Mouse (Mus musculus) lung, postnatal 4 days (tissue): ENCODE results near the gene Trim56.
A peak's percentile ranks its signal among the peaks of the same experiment; 100 is the strongest.

Source experiments
- DNase-seq, 2 experiments: peaks; one replicate each; pipeline ENCODE4 v3.0.0; 2021

Gene Trim56

GRCm38 (mm10) chr5:137107670-137108069 is 8.3 kb downstream of the Trim56 start:
- DNase-seq, result no peak

DNA sequence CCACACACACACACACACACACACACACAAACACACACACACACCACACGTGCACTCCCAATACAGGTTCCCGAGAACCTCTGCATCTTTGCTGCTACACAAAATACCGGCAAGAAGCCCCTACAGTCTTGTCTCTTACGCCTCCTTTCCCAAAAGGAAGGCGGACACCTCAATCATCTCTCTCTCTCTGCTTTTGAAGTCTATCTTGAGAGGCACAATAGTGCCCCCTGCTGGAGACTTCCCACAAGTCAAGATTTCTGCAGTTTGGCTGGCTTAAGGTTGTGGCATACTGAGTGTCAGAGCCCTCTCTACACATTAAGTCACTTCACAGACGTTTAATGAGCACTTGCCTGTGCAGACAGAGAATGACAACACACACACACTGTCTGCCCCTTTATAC is 9.0 kb downstream of the Trim56 start:
- peak; percentile 72 to 87 for DNase-seq

GRCm38 (mm10) chr5:137106434-137106833 is 9.6 kb downstream of the Trim56 start:
- peak; percentile 54 to 82 for DNase-seq

GRCm38 (mm10) chr5:137103969-137104368 is 12.0 kb downstream of the Trim56 start:
- no peak for DNase-seq

- DNase-seq, result peak in 1 of 2 experiments; percentile 45
Measured at GRCm38 (mm10) chr5:137102575-137103522, 13.2 kb downstream of the Trim56 start.

GRCm38 (mm10) chr5:137102078-137102477 is 13.9 kb downstream of the Trim56 start:
- no peak for DNase-seq

- DNase-seq, result no peak
Measured at GRCm38 (mm10) chr5:137100660-137101059, 15.3 kb downstream of the Trim56 start.

- no peak for DNase-seq
Measured at GRCm38 (mm10) chr5:137098418-137098817, 17.6 kb downstream of the Trim56 start.

DNA sequence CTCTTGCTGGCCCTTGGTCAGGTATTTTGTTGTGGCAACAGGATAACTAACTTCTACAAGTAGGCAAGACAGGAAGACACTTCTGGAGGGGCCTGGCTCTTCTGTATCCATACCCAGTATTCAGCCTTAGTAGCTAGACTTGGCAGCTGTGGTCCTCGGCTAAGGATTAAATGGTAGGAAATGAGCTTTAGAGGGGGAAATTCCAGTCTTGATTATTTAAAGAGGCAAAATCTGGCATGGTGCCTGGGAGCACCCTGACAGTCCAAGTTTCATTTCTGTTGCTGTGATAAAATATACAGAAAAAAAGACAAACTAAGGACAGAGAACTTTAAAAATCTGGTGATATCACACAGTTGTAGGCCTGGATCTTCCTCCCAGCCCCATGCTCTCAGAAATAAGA is 20.0 kb downstream of the Trim56 start:
- DNase-seq, result peak; percentile 68 to 75

DNA sequence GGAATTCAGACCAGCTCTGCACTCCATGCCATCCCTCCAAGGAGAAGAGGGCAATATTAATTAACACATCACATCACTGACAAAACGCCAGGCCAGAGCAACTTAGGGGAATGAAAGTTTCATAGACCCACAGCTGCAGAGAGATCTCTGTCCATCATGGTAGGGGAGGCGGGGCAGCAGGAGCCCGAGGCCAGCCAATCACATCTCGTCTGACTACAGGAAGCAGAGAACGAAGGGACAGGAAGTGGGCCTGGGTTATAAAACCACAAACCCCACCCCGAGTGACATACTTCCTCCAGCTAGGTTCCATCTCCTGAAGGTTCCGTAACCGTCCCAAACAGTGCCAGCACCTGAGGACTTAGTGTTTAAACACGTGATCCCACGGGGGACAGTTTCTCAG is 20.9 kb downstream of the Trim56 start:
- no peak for DNase-seq

DNA sequence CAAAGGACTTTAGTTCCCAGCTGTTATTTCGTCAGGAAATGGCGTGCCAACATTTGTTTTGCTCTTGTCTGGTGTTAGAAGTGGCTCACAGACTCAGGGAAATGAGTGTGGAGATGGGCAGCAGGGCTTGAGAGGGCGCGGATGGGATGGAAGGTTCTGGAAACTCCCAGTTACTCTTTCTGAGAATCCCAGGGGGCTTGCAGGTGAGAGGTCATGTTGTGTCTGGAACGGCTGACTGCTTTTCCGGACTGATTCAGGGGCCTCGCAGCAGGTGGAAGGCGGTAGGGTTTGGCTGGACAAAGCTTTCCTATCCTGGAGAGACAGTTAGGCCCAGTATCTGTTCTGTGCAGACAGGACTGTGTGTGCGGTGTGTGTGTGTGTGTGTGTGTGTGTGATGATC is 22.3 kb downstream of the Trim56 start:
- no peak for DNase-seq

DNA sequence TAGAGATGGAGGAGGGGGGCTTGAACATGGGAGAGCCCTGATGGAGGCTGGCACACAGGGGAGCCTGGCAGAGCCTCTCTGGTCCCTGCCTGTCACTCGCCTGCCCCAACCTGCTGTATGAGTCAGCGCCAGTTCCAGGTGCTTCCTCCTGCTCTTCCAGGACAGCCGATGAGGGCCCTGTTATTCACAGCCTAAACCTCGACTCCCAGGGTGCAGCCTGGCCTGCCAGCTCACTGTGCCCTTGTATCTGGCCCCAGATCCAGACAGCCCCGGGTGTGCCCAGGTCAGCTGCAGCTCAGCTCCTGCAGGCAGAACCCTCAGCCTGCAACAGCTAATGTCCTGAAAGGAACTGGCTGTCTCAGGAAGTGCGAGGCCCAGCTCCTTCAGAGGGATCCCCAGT is 24.4 kb downstream of the Trim56 start:
- DNase-seq, result no peak

DNA sequence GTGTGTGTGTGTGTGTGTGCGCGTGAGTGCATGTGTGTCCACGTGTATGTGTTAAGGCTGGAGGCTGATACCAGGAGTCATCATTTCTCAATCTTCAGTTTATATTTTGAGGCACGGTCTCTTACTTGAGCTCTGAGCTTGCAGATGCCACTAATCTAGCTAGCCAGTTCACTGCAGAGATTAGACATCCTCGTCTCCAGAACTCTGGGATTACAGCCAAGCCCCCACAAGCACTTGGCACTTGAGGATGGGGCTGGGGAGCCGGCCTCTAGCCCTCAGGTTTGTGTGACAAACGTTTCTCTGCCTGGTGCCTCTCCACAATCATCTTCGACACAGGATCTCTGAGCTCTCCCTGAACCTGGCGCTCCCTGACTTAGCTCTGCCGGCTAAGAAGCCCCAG is 25.1 kb downstream of the Trim56 start:
- no peak for DNase-seq

DNA sequence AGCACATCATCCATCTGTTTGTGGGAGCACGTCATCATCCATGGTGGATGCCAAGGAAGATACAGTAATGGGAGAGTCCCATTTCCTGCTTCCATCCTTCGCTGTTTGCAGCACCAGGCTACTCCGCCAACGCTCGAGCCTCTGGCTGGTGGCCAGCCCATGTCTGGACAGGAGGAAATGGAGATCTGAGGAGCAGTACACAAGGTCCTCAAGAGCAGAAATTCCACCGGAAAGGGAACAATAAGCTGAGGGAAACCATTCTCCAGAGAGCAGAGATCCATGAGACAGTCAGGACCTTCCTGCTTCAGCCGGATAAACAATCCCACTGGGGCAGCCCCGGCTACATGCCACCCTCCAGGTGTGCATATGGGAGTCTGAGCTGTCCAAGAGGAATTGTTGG is 28.6 kb downstream of the Trim56 start:
- DNase-seq, result peak; percentile 84 to 93

DNA sequence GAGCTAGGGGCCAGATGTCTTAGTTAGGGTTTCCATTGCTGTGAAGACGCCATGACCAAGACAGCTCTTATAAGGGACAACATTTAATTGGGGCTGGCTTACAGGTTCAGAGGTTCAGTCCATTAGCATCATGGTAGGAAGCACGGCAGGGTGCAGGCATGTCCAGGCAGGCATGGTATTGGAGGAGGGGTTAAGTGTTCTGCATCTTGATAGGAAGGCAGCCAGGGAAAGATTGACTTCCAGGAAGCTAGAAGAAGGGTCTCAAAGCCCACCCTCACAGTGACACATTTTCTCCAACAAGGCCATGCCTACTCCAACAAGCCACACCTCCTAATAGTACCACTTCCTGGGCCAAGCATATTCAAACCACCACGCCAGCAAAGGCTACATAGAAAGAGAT is 30.3 kb downstream of the Trim56 start:
- DNase-seq, result no peak

DNA sequence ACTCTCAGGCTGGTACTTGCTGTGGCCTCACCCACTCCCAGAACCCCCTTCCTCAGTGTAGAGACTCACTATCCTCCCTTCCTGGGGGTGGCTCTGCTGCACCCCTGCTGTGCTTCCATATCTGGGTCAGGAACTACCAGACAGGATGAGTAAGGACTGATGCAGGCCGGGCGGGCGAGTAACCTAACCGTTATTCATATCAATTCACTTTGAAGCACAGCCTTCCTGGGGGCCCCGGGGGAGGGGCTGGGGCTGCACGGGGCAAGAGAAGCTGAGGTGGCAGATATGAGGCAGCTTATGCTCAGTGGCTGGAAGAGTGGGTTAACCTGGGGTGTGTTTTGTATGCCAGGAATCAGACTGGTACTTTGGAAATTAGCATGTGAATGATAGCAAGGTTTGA is 31.0 kb downstream of the Trim56 start:
- DNase-seq, result no peak

DNA sequence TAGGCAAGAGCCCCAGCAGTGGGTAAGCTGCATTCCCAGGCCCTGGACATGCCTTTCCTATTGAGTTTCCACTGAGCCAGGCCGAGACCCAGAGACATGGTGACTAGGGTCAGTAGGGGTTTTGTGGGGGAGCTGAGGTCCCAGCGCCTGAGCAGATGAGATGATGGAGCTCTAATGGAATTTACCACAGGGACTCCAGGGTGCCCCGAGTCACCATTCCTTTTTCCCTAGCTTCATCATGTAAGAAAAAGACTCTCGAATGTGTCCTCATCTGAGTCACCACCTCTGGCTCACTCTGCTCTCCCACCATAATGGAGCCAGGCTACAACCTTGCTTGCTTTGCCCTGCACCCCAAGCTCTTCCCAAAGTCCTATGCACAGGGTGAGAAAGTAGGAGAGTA is 33.0 kb downstream of the Trim56 start:
- DNase-seq, result no peak

DNA sequence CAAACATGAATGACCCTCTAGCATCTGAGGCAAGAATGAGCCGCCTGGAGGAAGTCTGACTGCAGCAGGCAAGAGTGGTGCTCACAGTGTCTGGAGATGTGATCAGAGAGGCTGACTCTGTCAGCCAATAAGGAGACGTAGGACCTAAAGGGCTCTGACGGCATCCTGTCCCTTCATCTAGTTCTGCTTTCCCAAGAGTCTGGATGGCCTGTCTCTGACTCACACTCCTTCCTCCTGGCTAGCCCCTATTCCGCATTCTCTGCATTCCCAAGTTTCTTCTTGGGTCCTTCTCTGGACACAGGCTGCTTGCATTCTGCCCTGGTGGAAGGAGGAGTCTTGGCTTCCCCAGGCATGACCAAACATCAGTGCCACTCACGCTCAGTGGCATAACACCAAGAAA is 36.2 kb downstream of the Trim56 start:
- peak; percentile 72 to 80 for DNase-seq

DNA sequence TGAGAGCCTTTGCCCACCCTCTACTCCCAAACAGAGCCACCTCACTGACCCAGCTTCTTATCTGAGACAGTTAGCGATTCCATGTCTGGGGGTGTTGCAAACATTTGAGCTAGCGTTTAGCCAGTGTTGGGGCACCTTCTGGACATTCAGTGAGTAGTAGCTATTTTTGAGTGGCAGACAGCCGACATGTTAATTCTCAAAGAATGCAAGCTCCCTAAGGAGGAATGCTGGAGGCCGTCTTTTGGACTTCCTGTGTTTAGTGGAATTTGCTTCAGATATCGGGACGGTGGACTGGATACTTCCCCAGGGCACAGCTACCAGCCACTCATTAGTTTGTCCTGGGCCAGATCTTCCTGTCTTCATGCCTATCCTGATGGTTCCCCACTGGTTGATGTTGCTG is 37.4 kb downstream of the Trim56 start:
- DNase-seq, result peak in 1 of 2 experiments; percentile 29

DNA sequence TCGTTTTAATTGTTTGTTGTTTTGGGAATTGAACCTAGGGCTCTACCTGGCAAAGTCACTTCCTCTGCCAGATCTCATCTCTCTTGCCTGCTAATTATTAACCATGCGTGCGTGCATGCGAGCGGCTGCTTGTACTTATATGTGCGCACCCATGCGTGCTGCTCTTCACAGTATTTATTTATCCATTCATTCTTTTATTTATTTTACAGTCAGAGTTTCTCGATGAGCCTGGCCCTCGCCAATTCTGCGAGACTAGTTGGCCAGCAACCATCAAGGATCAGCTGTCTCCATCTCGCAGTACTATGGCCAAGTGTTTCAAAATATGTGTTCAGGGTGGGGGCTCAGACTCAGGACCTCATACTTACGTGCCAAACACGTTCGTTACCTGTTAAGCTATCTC is 38.0 kb downstream of the Trim56 start:
- peak; percentile 56 to 83 for DNase-seq

GRCm38 (mm10) chr5:137077187-137077586 is 38.8 kb downstream of the Trim56 start:
- no peak for DNase-seq

GRCm38 (mm10) chr5:137076191-137076930 is 39.6 kb downstream of the Trim56 start:
- peak; percentile 57 to 79 for DNase-seq

- DNase-seq, result peak in 1 of 2 experiments; percentile 29
Measured at GRCm38 (mm10) chr5:137075726-137076125, 40.3 kb downstream of the Trim56 start.

GRCm38 (mm10) chr5:137074191-137074651 is 41.8 kb downstream of the Trim56 start:
- DNase-seq, result peak; percentile 42 to 64
